Mouse (Mus musculus): ENCODE data around the gene Il22ra1. TPM values are rescaled to one million over a fixed set of nuclear protein-coding genes. Genes with fewer than 3 reads are reported as not detected.
"Not testable (repeated sequence)": the region's sequence is repeated elsewhere in the genome, so short reads cannot be mapped to it uniquely, and the experiment has no call there.

Gene Il22ra1
- total RNA-seq (2021) = not detected

- no peak for DNase-seq
Measured at GRCm38 (mm10) chr4:135727817-135728216, at the start of gene Il22ra1. Gene Il22ra1 (plus strand): TSS chr4:135728172.

- DNase-seq = no peak
Measured at GRCm38 (mm10) chr4:135679316-135679715, 48.7 kb upstream of the Il22ra1 start.

GRCm38 (mm10) chr4:135681789-135682188 lies 46.2 kb upstream of the Il22ra1 start:
- DNase-seq = no peak

GRCm38 (mm10) chr4:135683553-135683952 lies 44.4 kb upstream of the Il22ra1 start:
- no peak for DNase-seq

- no peak for DNase-seq
Measured at GRCm38 (mm10) chr4:135684731-135685130, 43.2 kb upstream of the Il22ra1 start.

DNA sequence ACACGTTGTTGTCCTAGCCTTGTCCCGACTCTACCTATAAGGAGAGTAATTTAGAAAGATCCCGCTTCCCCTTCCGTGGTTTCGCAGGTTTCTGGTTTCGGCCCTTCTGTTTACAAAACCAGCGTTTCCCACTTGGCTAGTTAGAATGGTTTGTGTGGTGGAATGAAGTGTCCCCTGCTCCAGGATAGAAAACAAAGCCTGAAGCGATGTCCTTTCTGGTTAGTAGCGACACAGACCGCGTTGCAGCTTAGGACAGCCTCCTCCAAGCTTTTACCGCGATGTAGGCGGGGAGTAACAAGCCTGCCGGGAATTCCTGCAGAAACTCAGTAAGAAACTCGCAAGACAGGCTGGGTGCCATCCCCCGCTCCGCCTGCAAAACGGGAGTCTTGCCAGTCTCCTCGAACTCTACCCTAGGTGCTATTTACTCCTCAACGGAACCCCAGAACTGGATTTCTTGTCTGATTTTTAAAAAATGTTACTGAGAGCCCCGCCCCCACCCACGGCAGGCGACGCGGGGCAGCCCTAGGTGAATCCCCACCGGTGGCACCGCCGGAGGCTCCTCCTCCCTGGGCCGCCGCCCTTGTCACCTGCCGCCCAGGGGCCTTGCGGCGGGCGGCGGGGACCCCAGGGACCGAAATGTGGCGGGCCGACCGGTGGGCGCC lies 41.9 kb upstream of the Il22ra1 start, which contains the start of gene Ifnlr1:
Gene Ifnlr1 (plus strand): TSS at position 382 of the 662 bp plus-strand sequence.
- DNase-seq = peak in 1 of 2 experiments; percentile 25

DNA sequence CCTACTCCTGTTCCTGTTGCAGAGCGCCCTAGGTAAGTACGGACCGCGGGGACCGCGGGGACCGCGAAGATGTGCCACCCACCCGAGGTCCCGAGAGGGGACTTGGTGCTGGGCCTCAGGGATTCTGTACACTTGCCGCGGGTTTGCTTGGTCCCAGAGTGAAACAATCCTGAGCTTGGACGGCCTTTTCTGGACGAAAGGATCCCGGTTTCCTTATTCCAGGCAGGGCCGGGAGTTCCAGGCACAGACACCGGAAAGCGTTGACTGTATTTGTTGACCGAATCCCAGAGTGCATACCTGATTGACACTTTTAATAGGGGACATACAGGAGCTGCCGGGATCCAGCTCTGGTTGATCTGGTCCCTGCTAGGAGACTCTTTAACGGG lies 41.4 kb upstream of the Il22ra1 start:
- DNase-seq = no peak

- no peak for DNase-seq
Measured at GRCm38 (mm10) chr4:135689797-135690196, 38.2 kb upstream of the Il22ra1 start.

GRCm38 (mm10) chr4:135690241-135690640 lies 37.7 kb upstream of the Il22ra1 start:
- DNase-seq = no peak

DNA sequence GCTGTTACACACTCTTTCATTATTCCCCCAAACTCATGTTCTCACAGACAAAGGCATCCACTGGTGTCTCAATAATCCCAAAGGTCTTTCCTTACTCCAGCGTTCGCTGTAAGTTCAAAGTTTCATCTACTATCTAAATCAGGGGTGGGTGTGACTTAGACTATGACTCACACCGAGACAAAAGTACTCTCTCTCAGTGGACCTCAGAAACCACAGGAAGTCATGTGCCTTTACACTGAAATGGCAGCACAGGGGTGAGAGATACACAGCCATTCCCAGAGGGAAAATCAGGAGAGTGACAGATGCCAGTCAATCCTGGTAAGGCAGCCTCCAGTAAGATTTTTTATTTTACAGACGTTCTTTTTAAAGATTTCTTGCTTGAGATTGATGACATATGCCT lies 35.1 kb upstream of the Il22ra1 start:
- no peak for DNase-seq

- DNase-seq = no peak
Measured at GRCm38 (mm10) chr4:135698498-135698897, 29.5 kb upstream of the Il22ra1 start.

GRCm38 (mm10) chr4:135703497-135703896 lies 24.5 kb upstream of the Il22ra1 start:
- no peak for DNase-seq

DNA sequence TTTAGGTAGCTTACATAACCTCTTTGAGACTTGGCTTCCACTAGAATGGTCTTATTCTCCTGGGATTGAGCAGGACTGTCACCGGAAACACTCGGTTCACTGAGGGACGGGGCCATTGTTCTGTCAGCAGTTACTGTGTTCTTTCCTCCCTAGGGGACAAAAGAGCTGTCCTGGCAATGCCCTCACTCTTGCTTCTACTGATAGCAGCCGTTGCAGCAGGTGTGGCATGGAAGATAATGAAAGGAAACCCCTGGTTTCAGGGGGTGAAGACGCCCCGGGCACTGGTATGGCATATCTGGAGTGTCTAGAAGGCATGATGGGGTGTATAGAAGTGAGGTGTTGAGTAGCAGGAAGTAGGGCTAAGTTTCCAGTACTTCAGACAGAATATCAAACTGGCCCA lies 24.0 kb upstream of the Il22ra1 start:
- no peak for DNase-seq

DNA sequence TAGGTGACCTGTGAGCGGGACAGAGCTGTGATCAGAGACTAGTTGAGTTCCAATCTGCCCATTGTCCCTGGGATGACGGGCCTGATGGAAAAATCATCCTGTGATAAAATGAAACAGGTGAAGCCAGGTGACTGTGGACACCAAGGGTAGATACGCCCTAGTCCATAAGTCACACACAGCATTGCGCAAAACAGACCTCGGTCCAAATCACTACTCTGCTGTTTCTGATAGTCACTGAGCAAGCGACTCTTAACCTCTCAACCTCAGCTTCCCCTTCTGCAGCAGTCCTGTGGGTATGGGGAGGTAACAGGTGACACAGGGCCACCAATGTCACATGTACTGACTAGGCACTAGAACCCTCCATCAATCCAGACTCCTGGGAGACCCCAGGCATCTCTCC lies 21.9 kb upstream of the Il22ra1 start:
- DNase-seq = no peak

DNA sequence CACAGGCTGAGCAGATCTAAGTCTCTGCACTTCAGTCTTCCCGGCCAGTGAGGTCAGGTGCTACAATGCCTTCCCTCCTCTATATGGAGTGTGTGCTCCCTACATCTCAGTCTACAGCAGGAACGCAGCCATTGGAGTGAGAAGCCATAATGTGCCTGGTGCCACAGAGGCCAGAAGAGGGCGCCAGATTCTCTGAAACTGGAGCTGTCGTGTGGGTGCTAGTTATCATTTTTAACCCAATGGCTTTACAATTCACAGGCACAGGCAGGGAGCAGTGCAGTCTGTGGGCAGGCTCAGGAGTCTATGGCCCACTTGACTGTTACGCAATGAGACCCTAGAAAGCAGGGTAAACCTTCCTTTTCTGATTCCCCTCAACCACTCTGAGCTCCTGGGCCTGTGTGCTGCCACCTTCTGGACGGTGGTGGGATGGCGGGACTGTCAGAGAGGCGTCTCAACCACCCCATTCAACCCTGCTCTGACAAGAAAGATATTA lies 18.9 kb upstream of the Il22ra1 start:
- peak; percentile 64 to 75 for DNase-seq

- no peak for DNase-seq
Measured at GRCm38 (mm10) chr4:135709621-135710020, 18.4 kb upstream of the Il22ra1 start.

GRCm38 (mm10) chr4:135710392-135710791 lies 17.6 kb upstream of the Il22ra1 start:
- DNase-seq = no peak

DNA sequence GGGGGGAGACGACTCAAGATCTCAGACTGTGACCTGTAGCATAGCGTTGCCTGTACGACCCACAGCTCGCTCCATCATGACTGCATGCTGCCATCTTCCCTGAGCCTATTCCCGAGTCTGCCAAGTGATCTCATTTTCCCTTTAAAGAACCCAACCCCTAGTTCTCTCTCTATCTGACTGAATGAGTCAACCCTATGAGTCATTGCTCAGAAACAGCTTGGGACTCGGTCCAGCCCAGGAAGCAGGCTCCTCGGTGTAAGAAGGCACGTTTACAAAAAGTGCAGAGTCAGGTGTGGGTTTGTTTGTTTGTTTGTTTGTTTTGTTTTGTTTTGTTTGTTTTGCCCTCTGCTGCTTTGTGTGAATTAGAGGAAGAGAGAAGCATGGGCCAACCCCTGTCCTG lies 13.2 kb upstream of the Il22ra1 start:
- DNase-seq = no peak

- not testable (repeated sequence) for DNase-seq
Measured at GRCm38 (mm10) chr4:135716438-135716837, 11.5 kb upstream of the Il22ra1 start.

GRCm38 (mm10) chr4:135722540-135723290 lies 5.3 kb upstream of the Il22ra1 start:
- DNase-seq = no peak

- DNase-seq = no peak
Measured at GRCm38 (mm10) chr4:135726416-135726815, 1.6 kb upstream of the Il22ra1 start.

GRCm38 (mm10) chr4:135730204-135730603 lies 2.2 kb downstream of the Il22ra1 start:
- DNase-seq = peak in 1 of 2 experiments; percentile 21

DNA sequence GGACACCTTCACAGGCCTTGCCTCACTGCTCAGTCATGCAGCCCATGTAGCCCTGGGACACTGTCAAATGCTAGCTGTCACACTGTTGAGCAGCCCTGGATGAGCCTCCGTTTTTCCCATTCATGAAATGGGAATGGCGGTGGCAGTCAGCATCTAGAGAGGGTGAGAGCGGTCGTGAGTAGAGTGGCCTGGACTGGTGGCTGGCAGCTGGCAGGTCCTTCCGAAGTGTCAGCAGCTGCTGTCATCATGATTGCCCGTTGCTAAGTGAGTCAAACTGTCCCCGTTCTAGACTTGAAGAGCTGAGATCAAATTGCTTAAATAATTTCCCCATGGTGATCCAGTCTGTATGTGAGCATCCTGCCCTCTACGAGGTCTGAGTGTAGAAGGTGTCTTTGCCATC lies 3.0 kb downstream of the Il22ra1 start:
- no peak for DNase-seq

GRCm38 (mm10) chr4:135733901-135734300 lies 5.9 kb downstream of the Il22ra1 start:
- DNase-seq = peak; percentile 40 to 56
